Comparison of ENCODE assay signal across 21 mouse cellular contexts in the genomic region with DNA sequence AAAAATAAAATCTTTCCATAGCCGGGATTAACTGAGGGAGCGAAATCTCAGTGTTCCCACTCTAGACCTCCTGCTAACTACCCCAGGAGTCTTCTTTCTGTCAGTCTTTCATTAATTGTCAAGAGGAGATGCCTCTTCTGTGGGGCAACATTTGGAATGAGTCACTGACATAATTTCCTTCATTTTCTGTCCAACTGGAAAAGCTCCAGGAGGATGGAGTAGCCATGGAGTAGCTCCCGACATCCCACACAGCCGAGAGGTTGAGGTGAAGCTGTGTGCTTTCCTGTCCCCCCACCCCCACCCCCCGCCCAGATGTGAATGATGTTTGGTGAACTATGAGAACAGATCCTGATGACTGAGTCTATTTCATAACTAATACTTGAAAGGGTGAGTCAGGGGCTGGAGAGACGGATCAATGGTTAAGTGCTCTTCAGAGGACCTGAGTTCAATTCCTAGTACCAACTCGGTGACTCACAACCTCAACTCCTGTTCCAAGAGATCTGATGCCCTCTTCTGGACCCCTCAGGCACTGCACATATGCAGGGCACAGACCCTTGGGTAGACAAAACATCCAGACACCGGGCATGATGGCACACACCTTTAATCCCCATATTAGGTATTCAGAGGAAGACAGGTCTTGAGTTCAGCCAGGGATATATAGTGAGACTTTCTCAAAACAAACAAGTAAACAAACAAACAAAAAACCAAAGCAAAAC. TPM values are rescaled to one million over a fixed set of nuclear protein-coding genes. Genes with fewer than 3 reads are reported as not detected.
DNase-seq lines count a peak whose midpoint lies in the region; TF ChIP-seq lines count a peak whose summit lies in the region.
"Had no signal": no experiment of that assay in that cellular context is flagged by ENCODE, and none has a peak within 500 bp of the region (broad histone marks: within the 10 kb centered on the region; RNA-seq: fewer than 3 reads in every experiment).

No protein-coding gene starts in this region.

- H3K27ac ChIP-seq in left cerebral cortex, adult 2 months = no peak overlapping the region
- H3K27ac ChIP-seq in ES-Bruce4 (ENCODE audit: insufficient read depth, low read length) = no peak overlapping the region
- H3K27ac ChIP-seq: embryonic facial prominence, embryonic 13.5 days; hindbrain, embryonic 13.5 days; lung, embryonic 15.5 days; midbrain, embryonic 13.5 days; neural tube, embryonic 13.5 days; stomach, embryonic 15.5 days had no signal

- no peaks in the 10 kb centered on the region for H3K4me1 ChIP-seq in ES-Bruce4 (ENCODE audit: control insufficient read depth, insufficient read depth, low read length)
- H3K4me1 ChIP-seq: embryonic facial prominence, embryonic 13.5 days; neural tube, embryonic 13.5 days had no signal

- H3K36me3 ChIP-seq in ES-Bruce4 (ENCODE audit: control insufficient read depth, insufficient read depth, low read length, poor library complexity, severe bottlenecking) = no peaks in the 10 kb centered on the region
- H3K36me3 ChIP-seq: embryonic facial prominence, embryonic 13.5 days; hindbrain, embryonic 13.5 days; lung, embryonic 15.5 days; midbrain, embryonic 13.5 days; neural tube, embryonic 13.5 days; stomach, embryonic 15.5 days had no signal

- no peak for TF ChIP-seq EP300 in ES-Bruce4 (IDR thresholded peaks at IDR 0.05; ENCODE audit: insufficient read depth, low read depth, low read length)

- H3K9ac ChIP-seq in ES-Bruce4 (ENCODE audit: low read depth, poor library complexity, severe bottlenecking) = no peak overlapping the region
- H3K9ac ChIP-seq: embryonic facial prominence, embryonic 13.5 days; hindbrain, embryonic 13.5 days; lung, embryonic 15.5 days; midbrain, embryonic 13.5 days; neural tube, embryonic 13.5 days; stomach, embryonic 15.5 days had no signal

- H3K9me3 ChIP-seq in ES-Bruce4 (replicated peaks; ENCODE audit: control insufficient read depth, insufficient read depth, low read length, poor library complexity, severe bottlenecking) = peaks cover 3% of the 10 kb centered on the region
- H3K9me3 ChIP-seq: embryonic facial prominence, embryonic 13.5 days; lung, embryonic 15.5 days; stomach, embryonic 15.5 days had no signal

- no peaks in the 10 kb centered on the region for H3K27me3 ChIP-seq in ES-Bruce4 (ENCODE audit: control insufficient read depth, insufficient read depth, low read length, poor library complexity, severe bottlenecking)
- H3K27me3 ChIP-seq: embryonic facial prominence, embryonic 13.5 days; hindbrain, embryonic 13.5 days; lung, embryonic 15.5 days; midbrain, embryonic 13.5 days; neural tube, embryonic 13.5 days; stomach, embryonic 15.5 days had no signal

- no peak overlapping the region for H3K4me3 ChIP-seq in left cerebral cortex, adult 2 months
- no peak overlapping the region for H3K4me3 ChIP-seq in ES-Bruce4 (ENCODE audit: low read depth, low read length)
- H3K4me3 ChIP-seq: embryonic facial prominence, embryonic 13.5 days; hindbrain, embryonic 13.5 days; lung, embryonic 15.5 days; midbrain, embryonic 13.5 days; neural tube, embryonic 13.5 days; stomach, embryonic 15.5 days had no signal

- no peak for TF ChIP-seq POLR2A in ES-Bruce4 (IDR thresholded peaks at IDR 0.05; ENCODE audit: insufficient read depth, low read length)

- peak; percentile 14 for TF ChIP-seq CTCF in left cerebral cortex, adult 2 months (IDR thresholded peaks at IDR 0.05)
- peak; percentile 18 for TF ChIP-seq CTCF in ES-Bruce4 (IDR thresholded peaks at IDR 0.05; ENCODE audit: low read depth, low read length)

- intact Hi-C loops in left cerebral cortex, adult 2 months (cut with DNase I) = no loop called here
- intact Hi-C loops in left cerebral cortex, postnatal 36 days (cut with DNase I) = no loop called here
- intact Hi-C loops in heart, postnatal 10 days (cut with DNase I) = no loop called here

- peak; percentile 26 to 42 for DNase-seq in cerebellum, postnatal 10 days
- DNase-seq in cerebellum, adult 8-10 months = no peak
- DNase-seq in left cerebral cortex, adult 2 months (ENCODE audit: extremely low spot score in 1 of 2, low spot score in 2 of 2) = no peak
- DNase-seq in left cerebral cortex, postnatal 36 days (ENCODE audit: low spot score in 2 of 2) = no peak
- DNase-seq in ZHBTc4 (ENCODE audit: low read depth, low spot score) = peak; percentile 50
- DNase-seq in left cerebral cortex, adult 18-20 months (ENCODE audit: low spot score in 2 of 2) = no peak
- DNase-seq in heart, postnatal 10 days = no peak
- DNase-seq: adrenal gland, adult 8-10 months; cerebellum, adult 9-11 months; heart, postnatal 14 days; kidney, adult 9 months; kidney, postnatal 4 days; left cerebral cortex, postnatal 4 days; thymus, adult 2 months had no signal

RNA-seq across cellular contexts. Expression of a gene that starts 34.2 kb away (rescaled TPM):
- 1 to 10 TPM; 4.2 to 4.6 TPM for total RNA-seq in left cerebral cortex, adult 2 months (2021)
- 1 to 10 TPM; 3.1 to 4.4 TPM for total RNA-seq in left cerebral cortex, postnatal 36 days (2021)
- 12.9 and 13.8 TPM in 2 replicates for polyA plus RNA-seq in ES-Bruce4 (2011; ENCODE audit: insufficient read depth, insufficient read length, low read depth, missing spikeins)
- 1 to 10 TPM; 4.1 to 4.5 TPM for total RNA-seq in left cerebral cortex, adult 18-20 months (2021)
- total RNA-seq in heart, postnatal 10 days (2021) = 1 to 10 TPM; 5.7 to 6.2 TPM

Comparison
In these comparisons a context has a peak if more than half of its experiments do, and no peak if none do; other contexts are left out.
1. DNase-seq: peak in cerebellum, postnatal 10 days (2 of 2) and ZHBTc4 (single experiment); none in cerebellum, adult 8-10 months (single experiment), left cerebral cortex, adult 2 months (0 of 2), left cerebral cortex, postnatal 36 days (0 of 2), left cerebral cortex, adult 18-20 months (0 of 2) and heart, postnatal 10 days (0 of 2).